Mouse (Mus musculus) hindbrain, embryonic 15.5 days (tissue): ENCODE results near the gene Gm21961. TPM values are rescaled to one million over a fixed set of nuclear protein-coding genes. Genes with fewer than 3 reads are reported as not detected.
"Not testable (repeated sequence)": the region's sequence is repeated elsewhere in the genome, so short reads cannot be mapped to it uniquely, and the experiment has no call there.

Source experiments
- ATAC-seq: fragments of 200-750 bp; cut with Nextera tagmentation; 2 replicates; pipeline ENCODE4 v1.8.0; 2017; ENCODE audit warnings: low read depth, moderate number of reproducible peaks, moderate TSS enrichment; ENCODE audit not compliant: low FRiP score
- H3K27ac ChIP-seq: fragments of 300-500 bp; sonication (generic); replicated peaks from 2 replicates; pipeline ENCODE4 v1.5.1; 2015; ENCODE audit warnings: mild to moderate bottlenecking, inconsistent platforms
- H3K27me3 ChIP-seq: fragments of 300-500 bp; sonication (generic); 2 replicates; pipeline ENCODE4 v1.6.1; 2015; ENCODE audit warnings: control low read depth, inconsistent platforms
- H3K36me3 ChIP-seq: fragments of 300-500 bp; sonication (generic); 2 replicates; pipeline ENCODE4 v1.6.1; 2015; ENCODE audit warnings: control low read depth, inconsistent platforms
- H3K4me1 ChIP-seq: fragments of 300-500 bp; sonication (generic); replicated peaks from 2 replicates; pipeline ENCODE4 v1.6.1; 2015; ENCODE audit warnings: control low read depth, inconsistent platforms
- H3K4me2 ChIP-seq: fragments of 300-500 bp; sonication (generic); 2 replicates; pipeline ENCODE4 v1.6.1; 2015; ENCODE audit warnings: moderate library complexity, mild to moderate bottlenecking, inconsistent platforms
- H3K4me3 ChIP-seq: fragments of 300-500 bp; sonication (generic); 2 replicates; pipeline ENCODE4 v1.5.1; 2015; ENCODE audit warnings: mild to moderate bottlenecking, inconsistent platforms
- H3K9ac ChIP-seq: fragments of 300-500 bp; sonication (generic); 2 replicates; pipeline ENCODE4 v1.6.1; 2015; ENCODE audit warnings: inconsistent platforms
- H3K9me3 ChIP-seq: fragments of 300-500 bp; sonication (generic); 2 replicates; pipeline ENCODE4 v1.6.1; 2016; ENCODE audit warnings: control low read depth, inconsistent platforms
- WGBS: fragments of 180-500 bp; shearing (Covaris S2); methylation state at CpG from one replicate; pipeline ENCODE4 v1.1.7; 2015; 5-methylcytosine and 5-hydroxymethylcytosine counted together
- polyA plus RNA-seq: library from polyadenylated mRNA; unstranded; fragments of >200 nt; fragmentation: Nextera tagmentation; extraction: Ambion mirVana; gene quantifications from 2 replicates; pipeline ENCODE4 v1.2.1, GENCODE M21; 2015

The Gm21961 gene
- not detected in 2 replicates for polyA plus RNA-seq

- no peaks in the 10 kb centered on the region for H3K9me3 ChIP-seq
- no peak within 1 kb of the TSS for H3K27ac ChIP-seq
- H3K27me3 ChIP-seq, result no peaks in the 10 kb centered on the region
- H3K4me2 ChIP-seq, result no peak within 1 kb of the TSS
- no peak within 1 kb of the TSS for H3K4me3 ChIP-seq
- no peaks in the 10 kb centered on the region for H3K36me3 ChIP-seq
- no peak for ATAC-seq
- 89% methylated on average over 5 of the region's 5 CpGs for WGBS
- H3K9ac ChIP-seq, result no peak within 1 kb of the TSS
- no peaks in the 10 kb centered on the region for H3K4me1 ChIP-seq
These were observed at the start of gene Gm21961 for GRCm38 (mm10) chr15:65014804-65015203. Gm21961 (minus strand) TSS chr15:65014904.

GRCm38 (mm10) chr15:65041999-65042398, 27.3 kb upstream of the Gm21961 start:
- Histone ChIP-seq H3K9ac (no peak overlapping the region), H3K4me1 (no peaks in the 10 kb centered on the region), H3K4me3 (no peak overlapping the region), H3K36me3 (no peaks in the 10 kb centered on the region), H3K4me2 (no peak overlapping the region), H3K27me3 (no peaks in the 10 kb centered on the region), H3K27ac (no peak overlapping the region), H3K9me3 (no peaks in the 10 kb centered on the region)
- ATAC-seq, result no peak
- WGBS, result 23% methylated on average over 4 of the region's 4 CpGs

- not testable (repeated sequence) for H3K9me3 ChIP-seq, H3K4me1 ChIP-seq, H3K4me2 ChIP-seq, H3K36me3 ChIP-seq, H3K4me3 ChIP-seq, H3K27me3 ChIP-seq, H3K27ac ChIP-seq, H3K9ac ChIP-seq, ATAC-seq
These were observed 24.5 kb upstream of the Gm21961 start for GRCm38 (mm10) chr15:65039216-65039615.

- no peaks in the 10 kb centered on the region for H3K27me3 ChIP-seq
- H3K4me1 ChIP-seq, result no peaks in the 10 kb centered on the region
- H3K4me3 ChIP-seq, result no peak overlapping the region
- H3K36me3 ChIP-seq, result no peaks in the 10 kb centered on the region
- no peak overlapping the region for H3K27ac ChIP-seq
- H3K9ac ChIP-seq, result no peak overlapping the region
- no peak for ATAC-seq
- no peaks in the 10 kb centered on the region for H3K9me3 ChIP-seq
- no peak overlapping the region for H3K4me2 ChIP-seq
- WGBS, result 79% methylated on average over 1 of the region's 1 CpGs
These were observed 3.3 kb upstream of the Gm21961 start for GRCm38 (mm10) chr15:65017971-65018370.

GRCm38 (mm10) chr15:65006177-65006576, 8.5 kb downstream of the Gm21961 start:
- no peaks in the 10 kb centered on the region for H3K9me3 ChIP-seq
- no peak overlapping the region for H3K4me2 ChIP-seq
- H3K9ac ChIP-seq, result no peak overlapping the region
- H3K27me3 ChIP-seq, result no peaks in the 10 kb centered on the region
- H3K4me1 ChIP-seq, result no peaks in the 10 kb centered on the region
- ATAC-seq, result no peak
- H3K36me3 ChIP-seq, result no peaks in the 10 kb centered on the region
- no peak overlapping the region for H3K27ac ChIP-seq
- no peak overlapping the region for H3K4me3 ChIP-seq

GRCm38 (mm10) chr15:64994498-64994897, 20.2 kb downstream of the Gm21961 start:
- Histone ChIP-seq H3K9me3 (no peaks in the 10 kb centered on the region), H3K36me3 (no peaks in the 10 kb centered on the region), H3K4me2 (no peak overlapping the region), H3K27me3 (no peaks in the 10 kb centered on the region), H3K4me1 (no peaks in the 10 kb centered on the region), H3K27ac (no peak overlapping the region), H3K9ac (no peak overlapping the region), H3K4me3 (no peak overlapping the region)
- 90% methylated on average over 4 of the region's 4 CpGs for WGBS
- no peak for ATAC-seq

GRCm38 (mm10) chr15:64979976-64980375, 34.7 kb downstream of the Gm21961 start:
- no peaks in the 10 kb centered on the region for H3K36me3 ChIP-seq
- WGBS, result 69% methylated on average over 2 of the region's 2 CpGs
- H3K4me1 ChIP-seq, result no peaks in the 10 kb centered on the region
- no peak overlapping the region for H3K9ac ChIP-seq
- no peaks in the 10 kb centered on the region for H3K9me3 ChIP-seq
- H3K4me3 ChIP-seq, result no peak overlapping the region
- no peak overlapping the region for H3K4me2 ChIP-seq
- no peak overlapping the region for H3K27ac ChIP-seq
- ATAC-seq, result no peak
- H3K27me3 ChIP-seq, result no peaks in the 10 kb centered on the region

- H3K27me3 ChIP-seq, result no peaks in the 10 kb centered on the region
- no peak for ATAC-seq
- H3K36me3 ChIP-seq, result no peaks in the 10 kb centered on the region
- no peak overlapping the region for H3K4me2 ChIP-seq
- H3K9ac ChIP-seq, result no peak overlapping the region
- H3K9me3 ChIP-seq, result no peaks in the 10 kb centered on the region
- no peak overlapping the region for H3K4me3 ChIP-seq
- WGBS, result 92% methylated on average over 7 of the region's 7 CpGs
- no peaks in the 10 kb centered on the region for H3K4me1 ChIP-seq
- H3K27ac ChIP-seq, result no peak overlapping the region
These were observed 38.5 kb downstream of the Gm21961 start for GRCm38 (mm10) chr15:64976044-64976805.

Other genes starting within 250 kb of the Gm21961 start
- not detected in 2 replicates for gene Gm21798, start 197.2 kb downstream of the Gm21961 start, polyA plus RNA-seq